Mouse (Mus musculus) neural tube, embryonic 12.5 days (tissue): ENCODE results near the gene Arhgef16. TPM values are rescaled to one million over a fixed set of nuclear protein-coding genes. Genes with fewer than 3 reads are reported as not detected.
A peak's percentile ranks its signal among the peaks of the same experiment; 100 is the strongest.

Source experiments
- ATAC-seq: fragments of 200-750 bp; cut with Nextera tagmentation; 2 replicates; pipeline ENCODE4 v1.8.0; 2017; ENCODE audit warnings: low read depth, mild to moderate bottlenecking, moderate TSS enrichment, moderate library complexity; ENCODE audit not compliant: low FRiP score
- H3K27ac ChIP-seq: fragments of 300-500 bp; sonication (generic); 2 replicates; pipeline ENCODE4 v1.5.1; 2016
- H3K27me3 ChIP-seq: fragments of 300-500 bp; sonication (generic); replicated peaks from 2 replicates; pipeline ENCODE4 v1.6.1; 2016; ENCODE audit warnings: mild to moderate bottlenecking
- H3K36me3 ChIP-seq: fragments of 300-500 bp; sonication (generic); 2 replicates; pipeline ENCODE4 v1.6.1; 2016; ENCODE audit warnings: mild to moderate bottlenecking
- H3K4me1 ChIP-seq: fragments of 300-500 bp; sonication (generic); 2 replicates; pipeline ENCODE4 v1.6.1; 2016
- H3K4me2 ChIP-seq: fragments of 300-500 bp; sonication (generic); replicated peaks from 2 replicates; pipeline ENCODE4 v1.6.1; 2016; ENCODE audit warnings: mild to moderate bottlenecking
- H3K4me3 ChIP-seq: fragments of 300-500 bp; sonication (generic); 2 replicates; pipeline ENCODE4 v1.5.1; 2016
- H3K9ac ChIP-seq: fragments of 300-500 bp; sonication (generic); 2 replicates; pipeline ENCODE4 v1.6.1; 2016; ENCODE audit warnings: mild to moderate bottlenecking
- H3K9me3 ChIP-seq: fragments of 300-500 bp; sonication (generic); 2 replicates; pipeline ENCODE4 v1.6.1; 2016; ENCODE audit warnings: mild to moderate bottlenecking
- WGBS: fragments of 180-500 bp; shearing (Covaris S2); methylation state at CpG from one replicate; pipeline ENCODE4 v1.1.7; 2016; 5-methylcytosine and 5-hydroxymethylcytosine counted together
- polyA plus RNA-seq: library from polyadenylated mRNA; unstranded; fragments of >200 nt; fragmentation: Nextera tagmentation; extraction: Ambion mirVana; gene quantifications from 2 replicates; pipeline ENCODE4 v1.2.1, GENCODE M21; 2016

Arhgef16 gene
- polyA plus RNA-seq, 1 experiment from 2014 or later: 1.8 TPM

- no peak overlapping the region for H3K4me3 ChIP-seq
- no peak overlapping the region for H3K9ac ChIP-seq
- no peak overlapping the region for H3K4me2 ChIP-seq
- ATAC-seq: no peak
- no peaks in the 10 kb centered on the region for H3K36me3 ChIP-seq
- 77% methylated on average over 11 of the region's 11 CpGs for WGBS
- no peaks in the 10 kb centered on the region for H3K27me3 ChIP-seq
- no peaks in the 10 kb centered on the region for H3K4me1 ChIP-seq
- H3K27ac ChIP-seq: no peak overlapping the region
- H3K9me3 ChIP-seq: no peaks in the 10 kb centered on the region
These were observed 12.1 kb upstream of the Arhgef16 start for GRCm38 (mm10) chr4:154313622-154313967.

GRCm38 (mm10) chr4:154312935-154313621 lies 11.6 kb upstream of the Arhgef16 start:
- Histone ChIP-seq H3K4me3 (no peak overlapping the region), H3K9me3 (no peaks in the 10 kb centered on the region), H3K4me1 (no peaks in the 10 kb centered on the region), H3K27ac (no peak overlapping the region), H3K9ac (no peak overlapping the region), H3K27me3 (no peaks in the 10 kb centered on the region), H3K36me3 (no peaks in the 10 kb centered on the region), H3K4me2 (no peak overlapping the region)
- ATAC-seq: no peak
- WGBS: 40% methylated on average over 4 of the region's 4 CpGs

- Histone ChIP-seq H3K9me3 (no peaks in the 10 kb centered on the region), H3K27me3 (no peaks in the 10 kb centered on the region), H3K36me3 (no peaks in the 10 kb centered on the region), H3K4me3 (no peak overlapping the region), H3K4me1 (no peaks in the 10 kb centered on the region), H3K27ac (no peak overlapping the region), H3K9ac (no peak overlapping the region), H3K4me2 (no peak overlapping the region)
- no peak for ATAC-seq
- WGBS: 89% methylated on average over 2 of the region's 2 CpGs
These were observed 10.8 kb upstream of the Arhgef16 start for GRCm38 (mm10) chr4:154312143-154312812.

GRCm38 (mm10) chr4:154310576-154311262 lies 9.2 kb upstream of the Arhgef16 start:
- no peaks in the 10 kb centered on the region for H3K27me3 ChIP-seq
- 83% methylated on average over 9 of the region's 9 CpGs for WGBS
- no peaks in the 10 kb centered on the region for H3K9me3 ChIP-seq
- no peak for ATAC-seq
- H3K4me1 ChIP-seq: no peaks in the 10 kb centered on the region
- H3K36me3 ChIP-seq: no peaks in the 10 kb centered on the region
- H3K4me2 ChIP-seq: no peak overlapping the region
- no peak overlapping the region for H3K27ac ChIP-seq
- no peak overlapping the region for H3K4me3 ChIP-seq
- no peak overlapping the region for H3K9ac ChIP-seq

- no peaks in the 10 kb centered on the region for H3K9me3 ChIP-seq
- no peaks in the 10 kb centered on the region for H3K36me3 ChIP-seq
- WGBS: 92% methylated on average over 2 of the region's 2 CpGs
- ATAC-seq: no peak
- H3K4me2 ChIP-seq: no peak overlapping the region
- H3K9ac ChIP-seq: no peak overlapping the region
- no peak overlapping the region for H3K4me3 ChIP-seq
- no peaks in the 10 kb centered on the region for H3K27me3 ChIP-seq
- no peaks in the 10 kb centered on the region for H3K4me1 ChIP-seq
- H3K27ac ChIP-seq: no peak overlapping the region
These were observed 7.7 kb upstream of the Arhgef16 start for GRCm38 (mm10) chr4:154309131-154309530.

- peak; percentile 24; the same call in 1 of the 2 replicates for ATAC-seq
- no peaks in the 10 kb centered on the region for H3K9me3 ChIP-seq
- H3K4me3 ChIP-seq: peak overlapping the region; percentile 41
- peaks cover 7% of the 10 kb centered on the region for H3K4me1 ChIP-seq
- peak overlapping the region; percentile 44; the same call in 1 of the 2 replicates for H3K9ac ChIP-seq
- peak overlapping the region; percentile 85 for H3K4me2 ChIP-seq
- H3K36me3 ChIP-seq: no peaks in the 10 kb centered on the region
- no peak overlapping the region for H3K27ac ChIP-seq
- under 1% methylated on average over 65 of the region's 66 CpGs for WGBS
- peaks cover 43% of the 10 kb centered on the region for H3K27me3 ChIP-seq
These were observed 1.8 kb downstream of the Arhgef16 start for GRCm38 (mm10) chr4:154299541-154300271.

GRCm38 (mm10) chr4:154297761-154298160 lies 3.7 kb downstream of the Arhgef16 start:
- 37% methylated on average over 9 of the region's 9 CpGs for WGBS
- peaks cover 43% of the 10 kb centered on the region for H3K27me3 ChIP-seq
- no peak overlapping the region for H3K4me3 ChIP-seq

GRCm38 (mm10) chr4:154294262-154294731 lies 7.2 kb downstream of the Arhgef16 start:
- H3K27ac ChIP-seq: no peak overlapping the region
- ATAC-seq: no peak
- 37% methylated on average over 8 of the region's 8 CpGs for WGBS

More at GRCm38 (mm10) chr4:154297761-154298160, 3.7 kb downstream of the Arhgef16 start:
- no peaks in the 10 kb centered on the region for H3K9me3 ChIP-seq
- no peaks in the 10 kb centered on the region for H3K36me3 ChIP-seq
- H3K4me1 ChIP-seq: peaks cover 16% of the 10 kb centered on the region
- H3K4me2 ChIP-seq: no peak overlapping the region
- H3K27ac ChIP-seq: no peak overlapping the region
- H3K9ac ChIP-seq: no peak overlapping the region
- ATAC-seq: no peak

GRCm38 (mm10) chr4:154293735-154294201 lies 7.7 kb downstream of the Arhgef16 start:
- Histone ChIP-seq H3K4me3 (no peak overlapping the region), H3K27me3 (peaks cover 15% of the 10 kb centered on the region), H3K9me3 (no peaks in the 10 kb centered on the region), H3K9ac (no peak overlapping the region), H3K36me3 (no peaks in the 10 kb centered on the region), H3K4me1 (peaks cover 9% of the 10 kb centered on the region), H3K27ac (no peak overlapping the region), H3K4me2 (no peak overlapping the region)
- WGBS: 68% methylated on average over 4 of the region's 4 CpGs
- ATAC-seq: no peak

More at GRCm38 (mm10) chr4:154294262-154294731, 7.2 kb downstream of the Arhgef16 start:
- Histone ChIP-seq H3K4me3 (no peak overlapping the region), H3K36me3 (no peaks in the 10 kb centered on the region), H3K4me1 (peaks cover 9% of the 10 kb centered on the region), H3K4me2 (no peak overlapping the region), H3K9me3 (no peaks in the 10 kb centered on the region), H3K9ac (0 out of 2 replicates have a peak overlapping the region, but pooled peaks have one; percentile 9), H3K27me3 (peaks cover 20% of the 10 kb centered on the region)

GRCm38 (mm10) chr4:154283671-154284070 lies 17.8 kb downstream of the Arhgef16 start:
- Histone ChIP-seq H3K9ac (no peak overlapping the region), H3K4me1 (no peaks in the 10 kb centered on the region), H3K36me3 (no peaks in the 10 kb centered on the region), H3K27me3 (no peaks in the 10 kb centered on the region), H3K4me3 (no peak overlapping the region), H3K27ac (no peak overlapping the region), H3K4me2 (no peak overlapping the region), H3K9me3 (no peaks in the 10 kb centered on the region)
- 70% methylated on average over 7 of the region's 7 CpGs for WGBS
- ATAC-seq: no peak

GRCm38 (mm10) chr4:154279481-154279880 lies 22.0 kb downstream of the Arhgef16 start:
- H3K9me3 ChIP-seq: no peaks in the 10 kb centered on the region
- H3K27me3 ChIP-seq: no peaks in the 10 kb centered on the region
- no peaks in the 10 kb centered on the region for H3K4me1 ChIP-seq
- no peak for ATAC-seq
- H3K4me2 ChIP-seq: no peak overlapping the region
- 89% methylated on average over 9 of the region's 9 CpGs for WGBS
- no peak overlapping the region for H3K27ac ChIP-seq
- H3K4me3 ChIP-seq: no peak overlapping the region
- no peaks in the 10 kb centered on the region for H3K36me3 ChIP-seq
- no peak overlapping the region for H3K9ac ChIP-seq
